Mouse (Mus musculus) kidney, adult 2 months (tissue): Measurements from ENCODE around the gene Nid2.

Source experiments
- CTCF ChIP-seq: fragments of 200-500 bp; conservative IDR thresholded peaks from 2 replicates; pipeline ENCODE4 v1.5.1; 2011; ENCODE audit warnings: low read depth, mild to moderate bottlenecking, control low read depth, low read length, moderate library complexity, mixed read lengths; ENCODE audit not compliant: insufficient read depth, insufficient read length
- POLR2A ChIP-seq: fragments of 200-500 bp; IDR thresholded peaks from one replicate; pipeline ENCODE4 v1.6.1; 2011; ENCODE audit warnings: low read depth, low read length, control low read depth

- TF ChIP-seq CTCF (no peak), POLR2A (no peak)
These were observed 24.4 kb downstream of the Nid2 start for GRCm38 (mm10) chr14:19775491-19775890.
